Mouse (Mus musculus): ENCODE data around the gene Ugdh.
"Not testable (repeated sequence)": the region's sequence is repeated elsewhere in the genome, so short reads cannot be mapped to it uniquely, and the experiment has no call there.

Ugdh gene

GRCm38 (mm10) chr5:65435806-65436561 lies at the start of gene Ugdh:
TSS of gene Ugdh (minus strand) at chr5:65435949.
- DNase-seq (ENCODE audit: low spot score), result peak; percentile 99

GRCm38 (mm10) chr5:65482996-65483395 lies 47.2 kb upstream of the Ugdh start:
- DNase-seq (ENCODE audit: low spot score), result no peak

DNA sequence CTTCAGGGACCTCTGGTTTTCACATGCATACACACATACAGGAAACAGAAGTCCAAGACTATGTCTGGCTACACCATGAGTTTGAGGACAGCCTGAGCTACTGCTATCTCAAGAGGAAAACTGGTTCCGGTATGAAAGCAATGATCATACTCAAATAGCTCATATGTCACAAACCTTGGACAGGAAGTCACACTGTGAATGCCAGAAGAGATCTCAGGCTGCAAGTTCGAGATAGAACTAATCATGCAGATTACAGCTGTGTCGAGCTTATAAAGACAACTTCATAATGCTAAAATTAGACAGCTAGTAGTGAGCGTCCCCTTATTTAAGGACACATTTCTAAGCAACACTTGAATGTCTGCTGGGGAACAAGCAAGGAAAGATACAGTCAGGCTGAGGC lies 44.8 kb upstream of the Ugdh start:
- no peak for DNase-seq (ENCODE audit: low spot score)

GRCm38 (mm10) chr5:65479681-65480445 lies 44.1 kb upstream of the Ugdh start:
- DNase-seq (ENCODE audit: low spot score), result no peak

DNA sequence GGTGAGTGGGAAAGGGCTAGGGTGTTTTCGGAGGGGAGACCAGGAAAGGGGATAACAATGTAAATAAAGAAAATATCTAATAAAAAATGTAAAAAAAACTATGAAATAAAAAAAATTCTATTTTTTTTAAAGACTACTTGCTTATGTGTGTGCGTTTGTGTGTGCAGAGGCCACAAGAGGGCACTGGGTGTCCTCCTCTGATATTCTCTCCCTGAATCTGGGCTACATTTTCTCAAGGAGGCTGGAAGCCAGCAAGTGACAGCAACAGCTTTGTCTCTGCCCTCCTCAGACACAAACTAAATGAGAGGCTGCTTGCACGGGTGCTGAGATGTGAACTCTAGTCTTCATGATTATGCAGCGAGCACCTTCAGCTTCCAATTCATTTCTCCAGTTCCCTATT lies 42.5 kb upstream of the Ugdh start:
- no peak for DNase-seq (ENCODE audit: low spot score)

GRCm38 (mm10) chr5:65476739-65477138 lies 41.0 kb upstream of the Ugdh start:
- not testable (repeated sequence) for DNase-seq (ENCODE audit: low spot score)

DNA sequence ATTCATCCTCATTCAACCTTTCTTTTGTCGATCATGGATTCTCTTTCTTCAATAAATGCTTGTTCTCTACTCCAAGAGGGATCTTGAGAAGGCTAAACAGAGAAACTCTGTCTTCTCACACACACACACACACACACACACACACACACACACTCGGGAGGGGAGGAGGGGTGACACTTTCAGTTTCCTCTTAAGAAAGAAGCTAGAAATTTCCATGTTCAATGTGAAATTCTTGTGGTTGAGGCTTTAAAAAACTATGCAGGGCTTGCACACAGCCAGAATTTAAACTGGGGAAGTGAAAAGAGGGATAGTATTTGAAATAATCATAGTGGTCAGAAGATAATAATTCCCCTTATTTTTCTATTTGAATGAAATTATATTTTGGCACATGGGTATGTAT lies 40.1 kb upstream of the Ugdh start:
- DNase-seq (ENCODE audit: low spot score), result no peak

GRCm38 (mm10) chr5:65469766-65470165 lies 34.0 kb upstream of the Ugdh start:
- no peak for DNase-seq (ENCODE audit: low spot score)

DNA sequence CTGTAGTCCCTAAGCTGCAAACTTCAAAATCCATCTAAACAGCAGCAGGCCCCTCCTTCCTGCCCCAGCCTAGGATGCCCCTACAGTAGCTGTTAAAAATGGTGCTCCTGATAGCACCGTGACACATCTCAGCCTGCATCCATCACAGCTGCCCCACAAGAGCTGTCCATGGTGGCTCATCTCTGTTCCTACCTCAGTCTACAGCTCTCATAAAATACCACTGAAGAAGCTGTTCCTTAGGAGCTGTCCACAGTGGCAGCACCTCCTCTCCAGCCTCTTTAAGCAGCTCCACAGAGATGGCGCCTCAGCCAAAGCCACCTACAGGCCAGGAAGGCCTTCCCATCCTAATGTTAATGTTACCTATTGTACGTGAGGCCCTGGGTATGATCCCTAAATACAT lies 31.2 kb upstream of the Ugdh start:
- DNase-seq (ENCODE audit: low spot score), result peak; percentile 35

- DNase-seq (ENCODE audit: low spot score), result no peak
Observed at GRCm38 (mm10) chr5:65460361-65460760, 24.6 kb upstream of the Ugdh start.

GRCm38 (mm10) chr5:65459454-65459853 lies 23.7 kb upstream of the Ugdh start:
- DNase-seq (ENCODE audit: low spot score), result no peak

DNA sequence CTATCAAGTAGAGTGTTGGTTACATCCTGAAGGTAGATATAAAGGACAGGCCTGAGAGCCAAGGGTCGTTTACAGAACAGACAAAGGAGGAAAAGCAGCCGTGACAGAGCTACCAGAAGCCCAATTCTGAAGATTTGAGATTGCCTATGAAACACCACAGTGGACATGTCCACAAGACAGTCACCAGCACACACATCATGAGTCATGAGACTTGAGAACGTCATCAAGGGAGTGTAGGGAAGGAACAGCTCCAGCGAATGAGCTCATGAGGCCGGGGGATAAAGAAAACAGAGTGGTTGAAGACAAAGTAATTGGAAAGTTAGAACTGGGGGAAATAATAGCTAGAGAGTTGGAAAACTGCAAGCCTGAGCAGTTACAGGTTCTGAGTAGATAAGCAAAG lies 22.1 kb upstream of the Ugdh start:
- DNase-seq (ENCODE audit: low spot score), result no peak

DNA sequence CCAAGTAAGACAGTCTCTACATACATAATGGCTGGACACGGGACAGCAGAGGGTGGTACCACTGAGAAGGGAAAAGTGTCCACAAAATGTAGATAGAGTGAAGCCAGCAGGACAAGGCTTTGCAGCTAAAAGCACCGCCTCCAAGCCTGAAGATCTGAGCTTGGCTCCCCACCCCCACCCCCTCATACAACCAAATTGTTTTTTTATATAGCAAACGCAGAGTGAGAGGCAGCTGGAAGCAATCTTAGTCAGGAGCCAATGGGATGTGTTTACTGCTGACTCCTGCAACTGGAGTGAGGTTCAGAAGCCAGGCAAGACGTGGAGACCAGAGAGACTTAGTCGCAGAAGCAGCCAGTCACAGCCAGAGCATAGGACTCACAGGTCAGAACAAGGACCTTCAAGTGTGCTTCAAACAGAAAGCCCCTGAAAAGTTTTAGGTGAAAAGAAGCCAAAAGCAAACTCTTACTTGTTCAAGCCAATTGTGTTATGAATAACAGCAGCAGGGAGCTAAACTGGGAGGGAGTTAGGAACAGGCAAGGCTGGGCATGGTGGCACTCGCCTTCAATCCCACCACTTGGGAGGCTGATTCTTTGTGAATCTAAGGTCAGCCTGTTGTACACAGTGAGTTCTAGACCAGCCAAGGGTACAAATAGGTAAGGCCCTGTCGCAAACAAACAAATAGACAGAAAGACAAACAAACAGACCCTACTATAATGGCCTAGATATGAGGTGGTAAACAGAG lies 21.5 kb upstream of the Ugdh start:
- DNase-seq (ENCODE audit: low spot score), result no peak

GRCm38 (mm10) chr5:65454771-65455170 lies 19.0 kb upstream of the Ugdh start:
- no peak for DNase-seq (ENCODE audit: low spot score)

DNA sequence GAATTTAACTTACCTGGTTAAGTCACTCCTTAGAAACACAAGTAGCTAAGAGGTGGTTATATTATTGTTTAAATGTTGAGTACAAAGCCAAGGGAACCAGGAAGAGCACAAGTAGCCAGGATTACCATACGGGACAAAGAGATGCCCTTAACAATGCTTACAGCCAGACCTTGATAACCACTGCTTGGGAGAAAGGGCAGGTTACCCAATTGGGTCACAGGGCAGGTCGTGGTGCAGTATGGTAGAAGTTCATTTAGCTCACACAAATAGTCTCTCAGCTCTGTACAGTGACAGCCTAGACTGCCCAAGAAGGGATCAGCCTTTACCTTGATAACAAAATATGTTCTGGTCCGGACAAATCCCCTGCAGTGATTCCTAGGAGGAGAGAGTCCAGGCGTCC lies 13.2 kb upstream of the Ugdh start:
- no peak for DNase-seq (ENCODE audit: low spot score)

GRCm38 (mm10) chr5:65447826-65448225 lies 12.1 kb upstream of the Ugdh start:
- no peak for DNase-seq (ENCODE audit: low spot score)

DNA sequence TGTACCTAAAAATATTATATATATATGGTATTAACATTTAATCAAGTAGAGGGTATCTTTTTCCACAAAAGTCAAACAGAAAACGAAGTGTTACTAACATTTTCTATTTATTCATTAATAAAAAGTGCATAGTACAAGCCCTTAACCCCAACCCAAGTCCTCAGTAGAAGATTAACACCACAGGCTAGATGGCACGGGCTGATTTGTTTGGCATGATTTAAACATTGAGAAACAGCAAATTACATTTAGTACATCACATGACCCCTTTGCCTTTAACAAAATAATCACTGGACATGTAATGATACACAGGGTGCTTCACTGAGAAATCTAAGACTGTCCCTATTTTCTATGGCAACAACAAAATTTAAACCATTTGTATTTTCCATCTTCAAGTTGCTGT lies 11.0 kb upstream of the Ugdh start:
- no peak for DNase-seq (ENCODE audit: low spot score)

- no peak for DNase-seq (ENCODE audit: low spot score)
Observed at GRCm38 (mm10) chr5:65444981-65445380, 9.2 kb upstream of the Ugdh start.

DNA sequence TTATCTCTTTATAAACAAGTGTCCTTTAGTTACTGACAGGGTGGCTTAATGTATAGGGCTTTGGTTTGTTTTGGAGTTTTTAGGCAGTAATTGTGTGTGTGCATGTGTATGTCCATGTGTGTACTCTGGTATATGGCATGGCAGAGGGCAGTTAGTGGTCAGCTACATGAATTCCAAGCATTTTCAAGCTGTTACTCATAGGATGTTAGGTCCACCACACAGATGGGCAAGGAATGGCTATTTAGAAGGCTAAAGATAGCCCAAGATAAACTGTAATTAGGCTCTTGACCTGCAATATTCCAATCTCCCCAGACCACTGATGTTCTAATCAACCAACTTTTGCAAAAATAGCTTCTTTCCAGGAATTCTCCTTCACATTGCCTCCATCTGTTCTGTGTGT lies 2.3 kb upstream of the Ugdh start:
- DNase-seq (ENCODE audit: low spot score), result no peak

GRCm38 (mm10) chr5:65435363-65435805 lies 365 bp downstream of the Ugdh start:
- no peak for DNase-seq (ENCODE audit: low spot score)

DNA sequence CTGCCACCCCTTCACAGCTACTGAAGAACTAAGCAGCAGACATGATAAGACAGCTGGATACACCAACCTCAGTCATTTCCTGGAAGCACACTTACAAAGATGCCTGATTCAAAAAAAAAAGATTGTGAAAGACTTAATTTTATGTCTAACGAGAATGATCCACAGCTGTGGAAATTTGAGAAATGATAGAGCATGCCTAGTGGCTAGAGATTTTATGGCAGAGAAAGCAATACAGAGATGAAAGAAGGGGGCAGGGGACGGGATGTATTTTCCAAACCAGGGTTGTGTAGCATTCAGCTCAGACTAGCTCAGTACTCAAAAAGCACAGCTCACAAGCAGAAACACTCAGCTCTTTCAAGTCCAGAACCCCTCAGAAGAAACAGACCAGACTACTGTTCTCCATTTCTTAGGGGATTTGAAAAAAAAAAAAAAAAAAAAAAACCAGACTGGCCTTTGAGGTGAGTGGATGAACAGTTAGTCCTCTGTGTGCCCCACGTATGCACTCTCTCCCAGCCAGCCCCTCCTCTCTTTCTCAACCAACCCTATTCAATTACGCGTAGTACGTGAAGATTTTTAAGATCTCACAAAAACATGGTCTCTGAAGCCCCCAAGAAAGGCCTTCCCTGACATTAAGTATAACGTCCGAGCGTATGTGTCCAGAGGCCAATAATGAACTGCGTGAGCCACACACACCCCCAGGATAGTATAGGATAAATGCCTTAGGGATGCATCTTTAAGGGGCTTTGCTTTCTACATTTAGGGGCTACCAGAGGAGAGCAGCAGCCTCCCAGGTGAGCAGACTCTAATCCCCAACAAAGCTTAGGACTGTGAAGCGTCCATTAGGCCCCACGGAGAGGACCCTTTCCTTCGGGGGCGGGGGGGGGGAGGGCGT lies 1.0 kb downstream of the Ugdh start:
- DNase-seq (ENCODE audit: low spot score), result no peak

GRCm38 (mm10) chr5:65429441-65429840 lies 6.3 kb downstream of the Ugdh start:
- no peak for DNase-seq (ENCODE audit: low spot score)

Data from yolk sac, embryonic 10.5 days (tissue).